Mouse (Mus musculus) spleen, postnatal 36 days (tissue): Measurements from ENCODE around the gene Ebp.
A peak's percentile ranks its signal among the peaks of the same experiment; 100 is the strongest.

Source experiments
- DNase-seq, 2 experiments: peaks; one replicate each; pipeline ENCODE4 v3.0.0; 2022; ENCODE audit warnings: low spot score in 2 of 2, mixed read lengths in 1 of 2

Ebp gene

GRCm38 (mm10) chrX:8193419-8193723, at the start of gene Ebp:
Gene Ebp (minus strand): TSS chrX:8193512.
- peak in 1 of 2 experiments; percentile 3 for DNase-seq

DNA sequence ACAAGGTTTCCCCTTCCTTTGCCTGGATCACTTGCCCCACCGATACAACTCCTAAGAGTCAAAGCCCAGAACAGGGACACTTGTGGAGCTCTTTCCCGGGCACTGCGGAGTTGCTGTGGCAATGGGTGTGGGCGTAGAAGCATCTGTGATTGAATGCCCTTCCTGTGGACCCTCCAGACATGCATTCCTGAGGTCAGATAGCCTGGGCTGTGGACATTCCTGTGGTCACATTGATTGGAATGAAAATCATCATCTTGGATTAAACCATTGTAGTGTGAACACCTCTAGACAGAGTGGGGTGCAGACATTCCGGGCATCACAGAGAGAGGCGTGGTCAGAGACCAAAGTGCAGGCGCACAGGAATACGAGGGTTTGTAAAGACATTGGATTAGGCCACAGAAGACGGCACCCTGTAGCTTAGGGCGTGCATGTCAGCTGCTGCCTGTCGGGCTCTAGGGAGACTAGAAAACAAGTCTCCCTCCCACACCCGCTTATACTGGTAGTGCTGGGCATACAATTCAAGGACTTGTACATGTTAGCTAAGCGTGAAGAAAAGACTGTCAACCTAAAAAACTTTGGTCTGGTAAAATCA, 45.6 kb upstream of the Ebp start:
- no peak for DNase-seq

GRCm38 (mm10) chrX:8236704-8237103, 43.4 kb upstream of the Ebp start:
- DNase-seq = no peak

DNA sequence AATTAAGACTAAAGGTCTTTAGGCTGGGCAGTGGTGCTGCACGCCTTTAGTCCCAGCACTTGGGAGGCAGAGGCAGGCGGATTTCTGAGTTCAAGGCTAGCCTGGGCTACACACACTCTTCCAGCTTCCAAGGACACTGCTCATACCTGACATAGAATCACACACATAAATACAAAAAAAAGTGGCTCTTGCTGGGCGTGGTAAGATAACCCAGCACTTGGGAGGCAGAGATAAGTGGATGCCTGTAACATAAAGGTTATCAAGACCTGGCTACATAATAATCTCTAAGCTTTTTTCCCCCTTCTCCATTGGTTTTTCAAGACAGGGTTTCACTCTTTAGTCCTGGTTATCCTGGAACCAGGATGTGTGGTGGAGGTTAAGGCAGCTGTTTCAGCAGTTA, 40.3 kb upstream of the Ebp start:
- DNase-seq = no peak

DNA sequence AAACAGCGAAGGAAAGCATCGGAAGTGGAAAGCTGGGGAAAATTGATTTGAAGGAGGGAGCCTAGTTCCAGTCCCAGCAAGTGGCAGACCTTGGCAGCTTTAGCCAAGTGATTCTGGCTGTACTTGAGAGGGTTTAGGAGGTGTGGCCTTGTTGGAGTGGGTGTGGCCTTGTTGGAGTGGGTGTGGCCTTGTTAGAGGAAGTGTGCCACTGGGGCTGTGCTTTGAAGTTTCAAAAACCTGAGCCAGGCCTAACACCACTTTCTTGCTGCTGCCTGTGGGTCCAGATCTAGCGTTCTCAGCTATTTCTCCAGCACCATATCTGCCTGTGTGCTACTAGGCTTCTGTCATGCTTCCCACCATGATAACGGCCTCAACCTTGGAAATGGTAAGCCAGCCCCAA, 37.0 kb upstream of the Ebp start:
- no peak for DNase-seq

- no peak for DNase-seq
Observed at GRCm38 (mm10) chrX:8223473-8223872, 30.2 kb upstream of the Ebp start.

DNA sequence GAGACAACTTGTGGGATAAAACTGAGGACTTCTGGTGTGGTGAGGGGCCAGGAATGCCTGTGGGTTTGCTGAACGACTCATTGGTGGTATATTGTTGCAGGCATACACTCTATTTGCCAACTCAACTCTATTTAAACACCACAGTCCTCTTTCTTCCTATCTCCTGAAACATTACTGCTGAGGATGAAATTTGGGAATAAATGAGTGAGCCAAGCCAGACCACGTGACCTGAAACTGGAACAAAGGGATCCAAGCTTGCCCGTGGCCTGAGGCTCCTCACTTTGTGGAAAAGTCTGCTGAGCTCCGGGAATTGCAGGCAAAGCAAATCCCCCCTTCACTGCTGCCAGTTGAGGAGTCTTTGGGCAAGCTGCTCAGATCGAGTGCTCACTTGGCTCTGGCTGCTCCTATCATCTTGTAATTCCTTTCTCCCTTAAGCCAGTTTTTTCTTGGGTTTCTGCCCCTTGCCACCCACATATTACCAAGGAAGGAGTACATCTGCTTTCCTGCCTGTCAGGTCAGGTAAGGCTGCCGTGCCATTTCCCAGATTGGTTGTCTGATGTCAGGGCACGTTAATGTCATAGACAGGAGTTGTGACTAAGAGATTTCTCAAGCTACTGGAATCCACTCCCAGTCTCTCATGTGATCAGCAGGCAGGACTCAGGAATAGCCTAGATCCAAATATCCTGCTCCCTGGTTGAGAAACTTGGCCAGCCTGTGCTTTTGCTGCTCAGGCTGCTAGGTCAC, 29.5 kb upstream of the Ebp start:
- no peak for DNase-seq

- DNase-seq = no peak
Observed at GRCm38 (mm10) chrX:8222296-8222677, 29.0 kb upstream of the Ebp start.

- DNase-seq = no peak
Observed at GRCm38 (mm10) chrX:8219651-8220050, 26.3 kb upstream of the Ebp start.

- DNase-seq = no peak
Observed at GRCm38 (mm10) chrX:8218114-8218513, 24.8 kb upstream of the Ebp start.

DNA sequence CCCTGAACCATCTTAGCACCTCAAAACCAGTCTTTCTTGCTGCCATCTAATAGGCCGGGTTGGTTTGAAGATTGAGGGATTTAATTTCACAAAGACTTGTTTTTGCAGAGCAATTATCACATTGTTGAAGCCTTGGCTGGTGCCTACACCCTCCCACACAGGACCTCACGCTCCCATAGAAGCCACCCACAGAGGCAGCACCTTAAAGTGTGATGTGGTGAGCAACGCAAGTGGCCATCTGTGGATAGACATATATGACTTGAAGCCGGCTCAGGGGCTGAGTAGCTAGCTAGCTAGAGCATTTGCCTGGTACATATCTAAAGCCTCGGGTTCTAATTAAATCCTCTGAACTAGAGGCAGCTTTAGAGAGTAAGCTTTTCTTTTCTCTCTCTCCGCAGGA, 24.1 kb upstream of the Ebp start:
- DNase-seq = no peak

- DNase-seq = no peak
Observed at GRCm38 (mm10) chrX:8211490-8212207, 18.3 kb upstream of the Ebp start.

- DNase-seq = no peak
Observed at GRCm38 (mm10) chrX:8209720-8210119, 16.4 kb upstream of the Ebp start.

DNA sequence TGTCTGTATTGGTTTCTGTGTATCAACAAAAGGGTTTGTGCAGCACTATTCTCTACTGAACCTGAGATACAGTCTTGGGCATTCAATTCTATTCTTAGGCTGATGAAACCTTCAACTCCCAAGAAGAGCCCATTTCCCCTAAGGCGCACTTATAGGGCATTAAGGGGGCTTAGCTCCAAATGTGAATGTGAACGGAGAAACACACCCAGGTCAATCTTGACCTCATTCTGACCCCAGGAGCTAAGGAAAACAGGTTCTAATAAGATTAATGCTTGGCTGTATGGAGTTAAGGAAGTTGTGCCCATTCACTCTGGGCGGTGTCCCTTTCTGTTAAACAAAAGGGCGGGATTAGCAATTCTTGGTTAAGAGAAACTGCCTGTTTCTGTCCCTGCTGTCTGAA, 13.9 kb upstream of the Ebp start:
- no peak for DNase-seq

GRCm38 (mm10) chrX:8206694-8207197, 13.4 kb upstream of the Ebp start:
- no peak for DNase-seq

- DNase-seq = peak; percentile 35 to 44
Observed at GRCm38 (mm10) chrX:8206015-8206693, 12.8 kb upstream of the Ebp start, which contains the start of gene Porcn. Gene Porcn (minus strand): TSS chrX:8206525.

DNA sequence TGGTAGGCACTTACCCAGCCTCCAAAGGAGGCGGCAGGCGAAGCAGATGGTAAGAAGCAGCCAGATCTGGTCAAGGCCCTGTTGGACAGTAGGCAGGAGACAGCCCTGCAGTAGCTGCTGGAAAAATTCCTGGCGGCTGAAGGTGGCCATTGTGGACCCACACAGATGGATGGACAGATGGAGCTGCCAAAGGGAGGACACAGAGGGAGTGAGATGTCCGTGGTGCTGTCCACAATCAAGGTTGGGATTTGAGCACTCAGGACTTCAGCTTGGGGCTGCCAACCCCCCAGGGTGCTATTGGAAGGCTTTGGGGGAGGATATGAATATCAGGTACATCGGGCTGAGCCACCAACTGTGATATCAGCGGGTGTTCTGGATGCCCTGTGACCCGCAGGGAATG, 12.2 kb upstream of the Ebp start:
- no peak for DNase-seq

- no peak for DNase-seq
Observed at GRCm38 (mm10) chrX:8205088-8205487, 11.8 kb upstream of the Ebp start.

GRCm38 (mm10) chrX:8204076-8204475, 10.8 kb upstream of the Ebp start:
- DNase-seq = no peak

DNA sequence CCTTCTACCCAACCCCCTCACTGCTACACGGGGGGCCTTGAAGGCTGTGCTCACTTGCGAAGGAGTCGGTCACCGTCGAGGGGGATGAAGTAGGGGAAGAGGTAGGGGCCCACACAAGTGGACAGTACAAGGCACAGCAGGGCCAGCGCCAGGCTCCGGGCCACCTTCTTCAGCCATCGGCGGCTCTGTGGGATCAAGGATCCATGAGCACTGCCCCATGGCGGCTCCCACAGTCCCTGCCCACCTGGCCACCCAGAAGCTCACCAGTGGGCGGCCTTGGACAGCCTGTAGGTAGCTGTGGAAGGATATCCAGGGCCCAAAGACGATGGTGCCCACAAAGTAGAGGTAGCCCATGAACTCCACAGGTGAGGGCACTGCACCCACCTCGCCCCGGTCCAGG, 9.8 kb upstream of the Ebp start:
- DNase-seq = no peak

DNA sequence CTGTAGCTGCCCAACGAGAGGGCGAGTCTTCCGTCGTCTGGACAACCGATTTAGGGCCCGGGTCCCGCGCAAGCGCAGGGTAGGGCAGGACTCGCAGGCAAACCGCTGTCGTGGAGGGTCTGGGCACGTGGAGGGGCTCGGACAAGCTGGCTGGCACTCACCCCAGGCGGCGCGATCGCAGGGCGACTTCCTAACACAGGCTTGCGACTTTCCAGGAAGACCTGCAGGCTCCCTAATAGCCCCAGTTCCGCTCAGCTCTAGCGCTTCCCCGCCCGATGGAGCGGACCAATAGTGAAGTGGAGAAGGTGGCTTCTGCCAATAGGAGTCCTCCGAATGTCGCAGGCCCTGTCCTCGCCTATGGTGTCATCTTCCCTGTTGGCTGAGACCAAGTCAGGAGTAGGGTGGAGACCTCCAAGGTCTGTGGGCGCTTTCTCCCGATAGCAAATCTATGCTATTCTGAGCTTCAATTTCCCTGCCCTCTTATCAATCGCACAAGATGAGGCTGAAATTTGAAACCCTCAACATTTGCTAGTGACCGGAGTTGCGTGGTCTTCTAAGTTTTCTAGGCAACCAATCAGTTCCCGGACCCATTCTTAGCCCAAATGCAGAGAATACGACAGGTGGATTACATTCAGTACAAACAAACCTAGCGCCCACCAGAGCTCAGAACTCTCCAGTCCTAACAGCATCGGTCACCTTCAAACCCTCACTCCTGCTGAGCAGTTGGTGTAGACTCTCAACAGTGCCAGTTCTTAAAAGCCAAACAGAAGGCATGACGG, 483 bp downstream of the Ebp start:
- DNase-seq = peak; percentile 85
